Mouse (Mus musculus) limb, embryonic 10.5 days (tissue): Measurements from ENCODE around the gene Sik3. TPM values are rescaled to one million over a fixed set of nuclear protein-coding genes. Genes with fewer than 3 reads are reported as not detected.

Experiments
- DNase-seq: peaks from one replicate; pipeline ENCODE4 v3.0.0-alpha.2; 2017; ENCODE audit warnings: low spot score
- H3K27ac ChIP-seq: fragments of 300-500 bp; sonication (generic); 2 replicates; pipeline ENCODE4 v1.5.1; 2016; ENCODE audit warnings: mild to moderate bottlenecking
- H3K27me3 ChIP-seq: fragments of 300-500 bp; sonication (generic); 2 replicates; pipeline ENCODE4 v1.6.1; 2016; ENCODE audit warnings: low read depth, mild to moderate bottlenecking; ENCODE audit not compliant: poor library complexity, severe bottlenecking
- H3K36me3 ChIP-seq: fragments of 300-500 bp; sonication (generic); 2 replicates; pipeline ENCODE4 v1.6.1; 2016; ENCODE audit warnings: mild to moderate bottlenecking, moderate library complexity
- H3K4me1 ChIP-seq: fragments of 300-500 bp; sonication (generic); 2 replicates; pipeline ENCODE4 v1.6.1; 2016
- H3K4me3 ChIP-seq: fragments of 300-500 bp; sonication (generic); 2 replicates; pipeline ENCODE4 v1.5.1; 2016; ENCODE audit warnings: mild to moderate bottlenecking, moderate library complexity
- H3K9me3 ChIP-seq: fragments of 300-500 bp; sonication (generic); replicated peaks from 2 replicates; pipeline ENCODE4 v1.6.1; 2016; ENCODE audit warnings: mild to moderate bottlenecking
- WGBS: fragments of 180-500 bp; shearing (Covaris S2); methylation state at CpG from one replicate; pipeline ENCODE4 v1.1.7; 2016; 5-methylcytosine and 5-hydroxymethylcytosine counted together
- polyA plus RNA-seq: library from polyadenylated mRNA; unstranded; fragments of >200 nt; fragmentation: Nextera tagmentation; extraction: Ambion mirVana; gene quantifications from 2 replicates; pipeline ENCODE4 v1.2.1, GENCODE M21; 2016

Sik3 gene
- 10.6 and 11.3 TPM in 2 replicates for polyA plus RNA-seq

- no peaks in the 10 kb centered on the region for H3K9me3 ChIP-seq
- peak within 1 kb of the TSS; percentile 99 for H3K27ac ChIP-seq
- H3K36me3 ChIP-seq: no peaks in the 10 kb centered on the region
- H3K27me3 ChIP-seq: no peaks in the 10 kb centered on the region
- 4% methylated on average over 76 of the region's 78 CpGs for WGBS
- peaks cover 68% of the 10 kb centered on the region for H3K4me1 ChIP-seq
- peak within 1 kb of the TSS; percentile 100 for H3K4me3 ChIP-seq
- DNase-seq: peak; percentile 98
Measured at GRCm38 (mm10) chr9:46012091-46013008, at the start of gene Sik3, which contains the start of gene Pafah1b2. Sik3 (plus strand) TSS chr9:46012820. Pafah1b2 (minus strand) TSS chr9:46012690.

GRCm38 (mm10) chr9:45963577-45963976 is 49.0 kb upstream of the Sik3 start:
- H3K27me3 ChIP-seq: no peaks in the 10 kb centered on the region
- no peak overlapping the region for H3K27ac ChIP-seq
- DNase-seq: no peak
- 96% methylated on average over 6 of the region's 6 CpGs for WGBS
- H3K36me3 ChIP-seq: peaks cover 84% of the 10 kb centered on the region
- H3K9me3 ChIP-seq: no peaks in the 10 kb centered on the region
- H3K4me1 ChIP-seq: no peaks in the 10 kb centered on the region
- no peak overlapping the region for H3K4me3 ChIP-seq

DNA sequence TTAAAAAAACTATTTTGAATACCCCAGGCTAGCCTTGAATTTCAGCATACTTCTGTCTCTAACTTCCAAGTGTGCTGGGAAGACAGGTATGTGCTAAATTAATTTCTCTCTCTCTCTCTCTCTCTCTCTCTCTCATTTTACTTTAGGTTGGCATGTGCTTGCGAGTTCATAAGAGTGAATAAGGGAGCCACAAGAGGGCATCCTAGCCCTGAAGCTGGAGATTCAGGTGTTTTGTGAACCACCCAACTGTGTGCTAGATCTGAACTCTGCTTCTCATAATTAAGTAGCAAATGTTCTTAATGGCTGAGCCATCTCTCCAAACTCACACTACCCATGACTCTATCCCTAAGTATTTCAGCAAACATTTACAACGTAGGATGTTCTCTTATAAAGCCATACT is 35.7 kb upstream of the Sik3 start:
- DNase-seq: no peak
- no peaks in the 10 kb centered on the region for H3K27me3 ChIP-seq
- H3K4me1 ChIP-seq: no peaks in the 10 kb centered on the region
- no peaks in the 10 kb centered on the region for H3K9me3 ChIP-seq
- 93% methylated on average over 2 of the region's 2 CpGs for WGBS
- H3K27ac ChIP-seq: no peak overlapping the region
- H3K36me3 ChIP-seq: peaks cover 74% of the 10 kb centered on the region
- H3K4me3 ChIP-seq: no peak overlapping the region

- no peaks in the 10 kb centered on the region for H3K9me3 ChIP-seq
- WGBS: 90% methylated on average over 2 of the region's 2 CpGs
- H3K27me3 ChIP-seq: no peaks in the 10 kb centered on the region
- H3K36me3 ChIP-seq: peaks cover 60% of the 10 kb centered on the region
- H3K4me3 ChIP-seq: no peak overlapping the region
- DNase-seq: no peak
- H3K27ac ChIP-seq: no peak overlapping the region
- peaks cover 12% of the 10 kb centered on the region for H3K4me1 ChIP-seq
Measured at GRCm38 (mm10) chr9:45979778-45980177, 32.8 kb upstream of the Sik3 start.

DNA sequence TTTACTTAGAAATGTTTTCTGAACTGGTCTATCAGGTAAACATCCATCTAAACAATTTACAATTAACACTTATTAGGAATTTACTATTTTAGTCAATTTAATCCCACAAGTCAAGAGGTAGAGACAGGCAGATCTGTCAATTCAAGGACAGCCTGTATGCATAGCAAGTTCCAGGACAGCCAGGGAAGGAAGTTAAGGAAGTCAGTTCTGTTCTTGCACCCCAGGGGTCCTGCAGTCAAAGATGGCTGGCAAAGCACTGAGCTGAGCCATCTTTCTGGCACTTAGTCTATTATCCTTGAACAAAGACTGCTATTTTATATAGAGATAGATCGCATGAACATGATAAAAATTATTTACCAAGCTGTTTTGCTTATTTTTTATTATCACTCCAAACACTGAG is 32.0 kb upstream of the Sik3 start:
- no peak for DNase-seq
- Histone ChIP-seq H3K4me1 (peaks cover 17% of the 10 kb centered on the region), H3K4me3 (no peak overlapping the region), H3K36me3 (peaks cover 52% of the 10 kb centered on the region), H3K27me3 (no peaks in the 10 kb centered on the region), H3K9me3 (no peaks in the 10 kb centered on the region), H3K27ac (no peak overlapping the region)
- 95% methylated on average over 1 of the region's 1 CpGs for WGBS

GRCm38 (mm10) chr9:45981331-45981730 is 31.3 kb upstream of the Sik3 start:
- Histone ChIP-seq H3K4me1 (peaks cover 17% of the 10 kb centered on the region), H3K9me3 (no peaks in the 10 kb centered on the region), H3K27ac (no peak overlapping the region), H3K27me3 (no peaks in the 10 kb centered on the region), H3K36me3 (peaks cover 45% of the 10 kb centered on the region), H3K4me3 (no peak overlapping the region)
- no peak for DNase-seq

- 2% methylated on average over 23 of the region's 23 CpGs for WGBS
- Histone ChIP-seq H3K9me3 (no peaks in the 10 kb centered on the region), H3K4me1 (peaks cover 17% of the 10 kb centered on the region), H3K36me3 (peaks cover 22% of the 10 kb centered on the region), H3K27me3 (no peaks in the 10 kb centered on the region), H3K4me3 (peak overlapping the region; percentile 92), H3K27ac (peak overlapping the region; percentile 99)
- DNase-seq: peak; percentile 66
Measured at GRCm38 (mm10) chr9:45983676-45984408, 28.8 kb upstream of the Sik3 start.

DNA sequence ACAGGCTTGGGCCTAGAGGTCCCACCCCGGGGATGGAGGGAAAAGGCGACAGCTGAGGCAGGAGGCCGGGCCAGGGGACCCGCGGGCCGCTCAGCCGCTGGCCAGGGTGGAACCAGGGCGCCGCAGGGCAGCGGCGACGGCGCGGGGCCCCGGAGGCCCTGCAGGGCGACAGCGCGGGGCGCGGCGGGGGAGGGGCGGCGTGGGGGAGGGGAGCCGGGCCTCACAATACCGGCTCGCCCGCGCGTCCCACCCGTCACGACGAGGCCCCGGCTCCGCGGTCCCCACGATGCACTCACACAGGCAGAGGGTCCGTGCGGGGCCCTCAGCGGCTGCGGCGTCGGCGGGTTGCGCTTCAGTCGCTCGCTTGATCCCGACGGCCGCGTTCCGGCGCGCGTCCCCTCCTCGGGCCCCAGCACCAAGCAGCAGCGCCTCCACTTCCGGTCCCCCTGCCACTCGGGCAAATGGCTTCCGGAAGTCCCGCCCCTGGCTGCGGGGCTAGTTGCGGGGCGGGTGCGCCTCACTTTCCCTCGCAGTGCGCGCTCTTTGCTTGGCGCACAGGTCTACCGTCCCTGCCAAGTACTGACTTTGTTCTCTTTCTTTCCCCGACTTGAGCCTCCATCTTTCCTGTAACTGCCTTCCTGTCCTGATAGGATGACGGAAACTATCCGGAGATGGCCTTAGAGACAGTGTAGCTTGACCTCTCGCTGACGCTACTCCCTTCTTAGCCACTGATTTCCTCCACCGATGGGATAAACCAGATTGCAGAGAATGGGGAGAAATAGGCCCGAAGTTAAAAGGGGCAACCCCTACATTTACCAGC is 28.0 kb upstream of the Sik3 start:
- under 1% methylated on average over 49 of the region's 76 CpGs for WGBS
- Histone ChIP-seq H3K9me3 (no peaks in the 10 kb centered on the region), H3K4me3 (peak overlapping the region; percentile 92), H3K27me3 (no peaks in the 10 kb centered on the region), H3K36me3 (peaks cover 21% of the 10 kb centered on the region), H3K27ac (peak overlapping the region; percentile 99), H3K4me1 (peaks cover 17% of the 10 kb centered on the region)
- DNase-seq: peak; percentile 98

DNA sequence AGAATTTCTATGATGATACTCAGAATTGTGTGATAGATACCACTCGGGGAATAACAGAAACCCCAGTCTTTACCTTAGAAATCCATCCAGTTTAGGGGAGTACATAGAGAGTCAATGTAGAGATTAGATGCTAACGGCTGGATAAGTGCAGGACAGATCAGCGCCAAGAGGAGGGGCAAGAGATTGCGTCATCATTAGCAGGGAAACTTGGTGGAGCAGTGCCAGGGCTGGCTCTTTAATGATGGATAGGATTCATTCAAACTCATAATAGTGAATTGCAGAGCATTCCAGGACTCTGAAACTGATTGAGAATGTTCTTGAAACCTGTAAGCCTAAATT is 27.4 kb upstream of the Sik3 start:
- Histone ChIP-seq H3K27ac (peak overlapping the region; percentile 99), H3K27me3 (no peaks in the 10 kb centered on the region), H3K4me1 (peaks cover 17% of the 10 kb centered on the region), H3K4me3 (peak overlapping the region; percentile 92), H3K9me3 (no peaks in the 10 kb centered on the region), H3K36me3 (peaks cover 21% of the 10 kb centered on the region)
- no peak for DNase-seq
- 1% methylated on average over 4 of the region's 4 CpGs for WGBS

DNA sequence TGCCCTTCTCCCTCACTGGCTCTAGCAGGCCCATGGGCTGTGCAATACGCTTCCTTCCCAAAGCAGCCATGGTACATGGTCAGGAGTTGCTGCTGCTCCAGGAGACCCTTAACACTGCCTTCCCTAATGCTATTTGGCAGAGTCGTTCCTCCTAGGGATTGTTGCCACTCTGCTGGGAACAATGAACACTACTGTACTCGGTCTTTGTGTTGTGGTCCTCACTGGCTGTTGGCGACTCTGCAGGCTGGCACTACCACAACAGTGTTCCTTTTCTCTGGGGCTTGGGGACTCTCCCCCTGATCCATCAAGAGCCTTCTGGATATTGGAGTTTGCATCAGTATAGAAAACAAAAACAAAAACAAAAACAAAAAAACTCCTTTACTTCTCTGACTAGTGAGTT is 13.6 kb upstream of the Sik3 start:
- H3K27ac ChIP-seq: no peak overlapping the region
- no peak for DNase-seq
- no peak overlapping the region for H3K4me3 ChIP-seq
- no peaks in the 10 kb centered on the region for H3K36me3 ChIP-seq
- H3K9me3 ChIP-seq: no peaks in the 10 kb centered on the region
- H3K4me1 ChIP-seq: peaks cover 2% of the 10 kb centered on the region; the same call in 1 of the 2 replicates
- 77% methylated on average over 4 of the region's 4 CpGs for WGBS
- no peaks in the 10 kb centered on the region for H3K27me3 ChIP-seq

GRCm38 (mm10) chr9:46003729-46004128 is 8.9 kb upstream of the Sik3 start:
- Histone ChIP-seq H3K4me1 (peaks cover 6% of the 10 kb centered on the region), H3K4me3 (no peak overlapping the region), H3K9me3 (no peaks in the 10 kb centered on the region), H3K27me3 (no peaks in the 10 kb centered on the region), H3K36me3 (no peaks in the 10 kb centered on the region), H3K27ac (no peak overlapping the region)
- 11% methylated on average over 7 of the region's 7 CpGs for WGBS
- peak; percentile 91 for DNase-seq

DNA sequence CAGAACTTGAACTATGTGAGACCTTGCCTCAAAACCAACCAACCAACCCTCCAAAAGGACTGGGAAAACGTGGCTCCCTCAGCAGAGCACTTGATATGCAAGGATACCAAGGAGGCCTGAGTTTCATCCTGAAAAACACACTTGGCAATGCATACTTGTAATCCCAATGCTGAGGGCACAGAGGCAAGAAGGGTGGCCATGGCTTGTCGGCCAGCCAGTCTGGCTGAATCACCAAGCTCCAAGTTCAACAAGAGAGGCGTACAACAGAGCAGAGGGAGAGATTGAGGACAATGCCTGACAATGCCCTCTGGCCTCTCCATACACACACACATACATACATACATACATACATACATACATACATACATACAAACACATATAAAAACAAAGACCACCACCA is 8.1 kb upstream of the Sik3 start:
- no peak overlapping the region for H3K27ac ChIP-seq
- H3K4me1 ChIP-seq: peaks cover 14% of the 10 kb centered on the region
- no peaks in the 10 kb centered on the region for H3K27me3 ChIP-seq
- WGBS: 63% methylated on average over 3 of the region's 3 CpGs
- no peaks in the 10 kb centered on the region for H3K36me3 ChIP-seq
- no peaks in the 10 kb centered on the region for H3K9me3 ChIP-seq
- H3K4me3 ChIP-seq: no peak overlapping the region
- DNase-seq: no peak
